Comparison of ENCODE assay signal across 8 mouse cellular contexts in genomic region chr3:152106225-152107148, GRCm38 (mm10). TPM values are rescaled to one million over a fixed set of nuclear protein-coding genes. Genes with fewer than 3 reads are reported as not detected.
DNase-seq lines count a peak whose midpoint lies in the region; ATAC-seq and TF ChIP-seq lines count a peak whose summit lies in the region.

No protein-coding gene starts in this region.

- H3K79me2 ChIP-seq in heart, adult 2 months (replicated peaks; ENCODE audit: control insufficient read depth, insufficient read depth, low read length), result no peaks in the 10 kb centered on the region

- peak overlapping the region; percentile 38; the same call in 1 of the 2 replicates for H3K4me3 ChIP-seq in heart, adult 2 months
- peak overlapping the region; percentile 4; the same call in 1 of the 2 replicates for H3K4me3 ChIP-seq in bone marrow macrophage, adult 2 months (ENCODE audit: insufficient read depth, low read length)
- H3K4me3 ChIP-seq in forebrain, embryonic 16.5 days (replicated peaks; ENCODE audit: low read length), result peak overlapping the region; percentile 41
- peak overlapping the region; percentile 38 for H3K4me3 ChIP-seq in midbrain, postnatal 0 days (ENCODE audit: low read depth, low read length)

- peak overlapping the region; percentile 18; the same call in 1 of the 2 replicates for H3K9ac ChIP-seq in heart, adult 2 months (ENCODE audit: low read depth, low read length)
- H3K9ac ChIP-seq in forebrain, embryonic 16.5 days (replicated peaks; ENCODE audit: low read depth, low read length), result peak overlapping the region; percentile 48
- H3K9ac ChIP-seq in midbrain, postnatal 0 days (replicated peaks; ENCODE audit: low read length, poor library complexity, severe bottlenecking), result peak overlapping the region; percentile 57; the same call in 1 of the 2 replicates

- no peak for TF ChIP-seq POLR2A in heart, adult 2 months (IDR thresholded peaks at IDR 0.05; ENCODE audit: insufficient read depth, low read depth, low read length)
- no peak for TF ChIP-seq POLR2A in bone marrow macrophage, adult 2 months (IDR thresholded peaks at IDR 0.05; ENCODE audit: borderline replicate concordance, low read depth, low read length)

- intact Hi-C loops in heart, adult 2 months (cut with DNase I), result no loop called here

- no peak for DNase-seq in heart, adult 2 months
- DNase-seq in heart, postnatal 4 days, result no peak
- DNase-seq in layer of hippocampus, postnatal 25 days (ENCODE audit: extremely low spot score in 1 of 2, low spot score in 1 of 2), result peak; percentile 29 to 35
- peak; percentile 69 for DNase-seq in midbrain, postnatal 0 days (ENCODE audit: low spot score)
- no peak for DNase-seq in gastrocnemius, adult 18-20 months (ENCODE audit: low spot score)
- no peak for DNase-seq in ovary, postnatal 10 days (ENCODE audit: low spot score)

- H3K9me3 ChIP-seq in forebrain, embryonic 16.5 days (ENCODE audit: control insufficient read depth, low read length), result no peaks in the 10 kb centered on the region
- no peaks in the 10 kb centered on the region for H3K9me3 ChIP-seq in midbrain, postnatal 0 days (ENCODE audit: low read length)

- peak; percentile 72 for ATAC-seq in forebrain, embryonic 16.5 days
- peak; percentile 68 for ATAC-seq in midbrain, postnatal 0 days (ENCODE audit: low FRiP score)

- no peaks in the 10 kb centered on the region; the same call in 1 of the 2 replicates for H3K27me3 ChIP-seq in heart, adult 2 months (ENCODE audit: control insufficient read depth, insufficient read depth, low read length)
- peaks cover 6% of the 10 kb centered on the region for H3K27me3 ChIP-seq in forebrain, embryonic 16.5 days (replicated peaks; ENCODE audit: control insufficient read depth, insufficient read depth, low read length)
- no peaks in the 10 kb centered on the region for H3K27me3 ChIP-seq in midbrain, postnatal 0 days (ENCODE audit: insufficient read depth, low read length)

- no peak overlapping the region for H3K27ac ChIP-seq in heart, adult 2 months
- no peak overlapping the region for H3K27ac ChIP-seq in bone marrow macrophage, adult 2 months (ENCODE audit: insufficient read depth, low read depth, low read length)
- H3K27ac ChIP-seq in forebrain, embryonic 16.5 days (ENCODE audit: low read length), result no peak overlapping the region; the same call in 1 of the 2 replicates
- H3K27ac ChIP-seq in midbrain, postnatal 0 days (ENCODE audit: low read depth, low read length), result peak overlapping the region; percentile 55

- H3K36me3 ChIP-seq in heart, adult 2 months (ENCODE audit: control insufficient read depth, insufficient read depth, low read length), result no peaks in the 10 kb centered on the region
- no peaks in the 10 kb centered on the region for H3K36me3 ChIP-seq in forebrain, embryonic 16.5 days (ENCODE audit: control insufficient read depth, insufficient read depth)
- no peaks in the 10 kb centered on the region for H3K36me3 ChIP-seq in midbrain, postnatal 0 days (ENCODE audit: insufficient read depth, low read length)

- no peak for TF ChIP-seq CTCF in heart, adult 2 months (IDR thresholded peaks at IDR 0.05)
- no peak for TF ChIP-seq CTCF in bone marrow macrophage, adult 2 months (IDR thresholded peaks at IDR 0.05; ENCODE audit: low read depth, low read length)
- TF ChIP-seq CTCF in midbrain, postnatal 0 days (IDR thresholded peaks at IDR 0.05), result no peak

- WGBS in heart, adult 2 months, result 30% methylated on average over 28 of the region's 28 CpGs
- WGBS in forebrain, embryonic 16.5 days, result 2% methylated on average over 28 of the region's 28 CpGs
- under 1% methylated on average over 28 of the region's 28 CpGs for WGBS in midbrain, postnatal 0 days

- H3K4me2 ChIP-seq in forebrain, embryonic 16.5 days (ENCODE audit: low read length), result peak overlapping the region; percentile 68
- H3K4me2 ChIP-seq in midbrain, postnatal 0 days (ENCODE audit: low read depth, low read length, poor library complexity, severe bottlenecking), result peak overlapping the region; percentile 77

- no peak for TF ChIP-seq EP300 in heart, adult 2 months (IDR thresholded peaks at IDR 0.05; ENCODE audit: insufficient read depth, low read depth, low read length)

- H3K4me1 ChIP-seq in heart, adult 2 months (ENCODE audit: control insufficient read depth, insufficient read depth, low read length), result peaks cover 8% of the 10 kb centered on the region
- peaks cover 28% of the 10 kb centered on the region for H3K4me1 ChIP-seq in bone marrow macrophage, adult 2 months (ENCODE audit: control insufficient read depth, insufficient read depth, low read length)
- H3K4me1 ChIP-seq in forebrain, embryonic 16.5 days (replicated peaks; ENCODE audit: control insufficient read depth, insufficient read depth, low read length), result peaks cover 25% of the 10 kb centered on the region
- H3K4me1 ChIP-seq in midbrain, postnatal 0 days (ENCODE audit: insufficient read depth, low read length), result 0 out of 2 replicates have a peak, but pooled peaks cover 2% of the 10 kb centered on the region

RNA-seq across cellular contexts. Expression of gene Gipc2, which starts 59.5 kb away (rescaled TPM):
- 1 to 10 TPM; 3.5 to 6.1 TPM for total RNA-seq in heart, adult 2 months (2021)
- 4.8 and 5.2 TPM in 2 replicates for polyA plus RNA-seq in heart, adult 2 months (2012; rRNA removed)
- 1 to 10 TPM; 3.5 to 4.6 TPM for total RNA-seq in heart, postnatal 4 days (2021)
- polyA plus RNA-seq in bone marrow macrophage, adult 2 months (2012; ENCODE audit: insufficient read depth, insufficient read length, missing spikeins), result 1.2 TPM in 1 of 2 replicates, not detected in the other
- polyA plus RNA-seq in forebrain, embryonic 16.5 days (2015; fragmentation: Nextera tagmentation; extraction: Ambion mirVana), result 4.0 and 4.1 TPM in 2 replicates
- total RNA-seq in layer of hippocampus, postnatal 25 days (2021), result 1 to 10 TPM; 1.0 to 1.9 TPM
- 13.0 and 21.1 TPM in 2 replicates for total RNA-seq in midbrain, postnatal 0 days (2014; rRNA removed)
- 10.3 and 12.8 TPM in 2 replicates for polyA plus RNA-seq in midbrain, postnatal 0 days (2015; fragmentation: Nextera tagmentation; extraction: Ambion mirVana)
- total RNA-seq in gastrocnemius, adult 18-20 months (2021), result under 1 TPM in 1 of 2 experiments, not detected in 1; 0.55 TPM

Comparison
In these comparisons a context has a peak if more than half of its experiments do, and no peak if none do; other contexts are left out.
1. DNase-seq: peak in layer of hippocampus, postnatal 25 days (2 of 2) and midbrain, postnatal 0 days (single experiment); none in heart, adult 2 months (0 of 2), heart, postnatal 4 days (single experiment), gastrocnemius, adult 18-20 months (single experiment) and ovary, postnatal 10 days (single experiment).
2. Peak in every context shown above with its lines, with median percentiles within 50 percentile points of each other: H3K4me3 ChIP-seq and H3K9ac ChIP-seq.